Mouse (Mus musculus) kidney, embryonic 14.5 days (tissue): ENCODE results near the gene Ints4. TPM values are rescaled to one million over a fixed set of nuclear protein-coding genes. Genes with fewer than 3 reads are reported as not detected.

Source experiments
- ATAC-seq: fragments of 200-750 bp; cut with Nextera tagmentation; 2 replicates; pipeline ENCODE4 v1.8.0; 2017; ENCODE audit warnings: moderate number of reproducible peaks, mild to moderate bottlenecking, moderate TSS enrichment, moderate library complexity; ENCODE audit not compliant: low FRiP score, low TSS enrichment
- H3K27ac ChIP-seq: fragments of 300-500 bp; sonication (generic); 2 replicates; pipeline ENCODE4 v1.5.1; 2014; ENCODE audit warnings: low read depth, mild to moderate bottlenecking, low read length, moderate library complexity, mixed read lengths
- H3K27me3 ChIP-seq: fragments of 300-500 bp; sonication (generic); 2 replicates; pipeline ENCODE4 v1.6.1; 2014; ENCODE audit warnings: mild to moderate bottlenecking, low read length; ENCODE audit not compliant: control insufficient read depth, insufficient read depth
- H3K36me3 ChIP-seq: fragments of 300-500 bp; sonication (generic); 2 replicates; pipeline ENCODE4 v1.6.1; 2014; ENCODE audit warnings: low read length, mixed read lengths; ENCODE audit not compliant: control insufficient read depth, insufficient read depth
- H3K4me1 ChIP-seq: fragments of 300-500 bp; sonication (generic); 2 replicates; pipeline ENCODE4 v1.6.1; 2014; ENCODE audit warnings: low read length, mixed read lengths; ENCODE audit not compliant: control insufficient read depth, insufficient read depth
- H3K4me2 ChIP-seq: fragments of 300-500 bp; sonication (generic); replicated peaks from 2 replicates; pipeline ENCODE4 v1.6.1; 2014; ENCODE audit warnings: low read depth, mild to moderate bottlenecking, low read length
- H3K4me3 ChIP-seq: fragments of 300-500 bp; sonication (generic); 2 replicates; pipeline ENCODE4 v1.5.1; 2014; ENCODE audit warnings: mild to moderate bottlenecking, low read length
- H3K9ac ChIP-seq: fragments of 300-500 bp; sonication (generic); 2 replicates; pipeline ENCODE4 v1.6.1; 2014; ENCODE audit warnings: low read depth, mild to moderate bottlenecking, low read length, moderate library complexity
- H3K9me3 ChIP-seq: fragments of 300-500 bp; sonication (generic); 2 replicates; pipeline ENCODE4 v1.6.1; 2016; ENCODE audit warnings: low read length; ENCODE audit not compliant: control insufficient read depth
- WGBS: fragments of 180-500 bp; shearing (Covaris S2); extraction: QIAGEN DNeasy Blood & Tissue Kit; methylation state at CpG from one replicate; pipeline ENCODE4 v1.1.7; 2014; 5-methylcytosine and 5-hydroxymethylcytosine counted together
- polyA plus RNA-seq: library from polyadenylated mRNA; unstranded; fragments of >200 nt; fragmentation: Nextera tagmentation; extraction: Ambion mirVana; gene quantifications from 2 replicates; pipeline ENCODE4 v1.2.1, GENCODE M21; 2014

Gene Ints4
- polyA plus RNA-seq, 1 experiment from 2014 or later, result 61.5 TPM

GRCm38 (mm10) chr7:97453141-97453921, 27.4 kb upstream of the Ints4 start:
- peak overlapping the region; percentile 26; the same call in 1 of the 2 replicates for H3K27ac ChIP-seq
- H3K4me3 ChIP-seq, result peak overlapping the region; percentile 48
- no peaks in the 10 kb centered on the region for H3K27me3 ChIP-seq
- 2% methylated on average over 27 of the region's 27 CpGs for WGBS
- H3K4me1 ChIP-seq, result peaks cover 5% of the 10 kb centered on the region; the same call in 1 of the 2 replicates
- peak overlapping the region; percentile 90 for H3K4me2 ChIP-seq
- H3K9me3 ChIP-seq, result no peaks in the 10 kb centered on the region
- no peaks in the 10 kb centered on the region for H3K36me3 ChIP-seq
- peak overlapping the region; percentile 61 for H3K9ac ChIP-seq
- peak; percentile 74 for ATAC-seq

GRCm38 (mm10) chr7:97454795-97455194, 26.0 kb upstream of the Ints4 start:
- H3K27ac ChIP-seq, result no peak overlapping the region
- WGBS, result 91% methylated on average over 10 of the region's 10 CpGs
- H3K4me1 ChIP-seq, result peaks cover 5% of the 10 kb centered on the region; the same call in 1 of the 2 replicates
- no peak overlapping the region for H3K9ac ChIP-seq
- no peaks in the 10 kb centered on the region for H3K36me3 ChIP-seq
- ATAC-seq, result no peak
- H3K4me2 ChIP-seq, result no peak overlapping the region
- H3K27me3 ChIP-seq, result no peaks in the 10 kb centered on the region
- no peak overlapping the region for H3K4me3 ChIP-seq
- no peaks in the 10 kb centered on the region for H3K9me3 ChIP-seq

- 53% methylated on average over 3 of the region's 3 CpGs for WGBS
- H3K9ac ChIP-seq, result no peak overlapping the region
Observed at GRCm38 (mm10) chr7:97455577-97455976, 25.2 kb upstream of the Ints4 start.

GRCm38 (mm10) chr7:97473001-97473400, 7.8 kb upstream of the Ints4 start:
- no peak overlapping the region for H3K4me2 ChIP-seq
- H3K9me3 ChIP-seq, result no peaks in the 10 kb centered on the region
- H3K4me3 ChIP-seq, result no peak overlapping the region
- WGBS, result 86% methylated on average over 5 of the region's 5 CpGs
- ATAC-seq, result no peak
- no peak overlapping the region for H3K27ac ChIP-seq
- no peaks in the 10 kb centered on the region for H3K27me3 ChIP-seq
- H3K9ac ChIP-seq, result no peak overlapping the region
- no peaks in the 10 kb centered on the region for H3K36me3 ChIP-seq
- H3K4me1 ChIP-seq, result no peaks in the 10 kb centered on the region

More at GRCm38 (mm10) chr7:97455577-97455976, 25.2 kb upstream of the Ints4 start:
- peaks cover 5% of the 10 kb centered on the region; the same call in 1 of the 2 replicates for H3K4me1 ChIP-seq
- no peak overlapping the region for H3K27ac ChIP-seq
- no peaks in the 10 kb centered on the region for H3K27me3 ChIP-seq
- H3K4me3 ChIP-seq, result no peak overlapping the region
- no peaks in the 10 kb centered on the region for H3K36me3 ChIP-seq
- no peak for ATAC-seq
- H3K4me2 ChIP-seq, result no peak overlapping the region
- H3K9me3 ChIP-seq, result no peaks in the 10 kb centered on the region

GRCm38 (mm10) chr7:97479349-97479748, 1.4 kb upstream of the Ints4 start:
- no peak for ATAC-seq
- Histone ChIP-seq H3K4me3 (no peak overlapping the region), H3K27me3 (no peaks in the 10 kb centered on the region)

GRCm38 (mm10) chr7:97480290-97480689, 466 bp upstream of the Ints4 start:
- Histone ChIP-seq H3K27ac (no peak overlapping the region), H3K9ac (0 out of 2 replicates have a peak overlapping the region, but pooled peaks have one; percentile 2), H3K4me1 (peaks cover 9% of the 10 kb centered on the region), H3K9me3 (no peaks in the 10 kb centered on the region), H3K4me2 (peak overlapping the region; percentile 46), H3K27me3 (no peaks in the 10 kb centered on the region), H3K4me3 (peak overlapping the region; percentile 83), H3K36me3 (peaks cover 6% of the 10 kb centered on the region)
- no peak for ATAC-seq
- 26% methylated on average over 3 of the region's 3 CpGs for WGBS

More at GRCm38 (mm10) chr7:97479349-97479748, 1.4 kb upstream of the Ints4 start:
- 64% methylated on average over 3 of the region's 3 CpGs for WGBS
- Histone ChIP-seq H3K27ac (no peak overlapping the region), H3K9me3 (no peaks in the 10 kb centered on the region), H3K4me2 (no peak overlapping the region), H3K4me1 (peaks cover 9% of the 10 kb centered on the region), H3K36me3 (no peaks in the 10 kb centered on the region), H3K9ac (no peak overlapping the region)

GRCm38 (mm10) chr7:97483378-97483777, 2.6 kb downstream of the Ints4 start:
- Histone ChIP-seq H3K4me1 (peaks cover 9% of the 10 kb centered on the region), H3K4me3 (no peak overlapping the region), H3K4me2 (no peak overlapping the region), H3K9ac (no peak overlapping the region), H3K27me3 (no peaks in the 10 kb centered on the region), H3K9me3 (no peaks in the 10 kb centered on the region), H3K27ac (no peak overlapping the region), H3K36me3 (peaks cover 32% of the 10 kb centered on the region)
- no peak for ATAC-seq
- WGBS, result 91% methylated on average over 2 of the region's 2 CpGs

- Histone ChIP-seq H3K27ac (no peak overlapping the region), H3K27me3 (no peaks in the 10 kb centered on the region), H3K4me1 (no peaks in the 10 kb centered on the region), H3K4me3 (no peak overlapping the region), H3K36me3 (peaks cover 54% of the 10 kb centered on the region), H3K9ac (no peak overlapping the region), H3K9me3 (no peaks in the 10 kb centered on the region), H3K4me2 (no peak overlapping the region)
- no peak for ATAC-seq
- 58% methylated on average over 3 of the region's 3 CpGs for WGBS
Observed at GRCm38 (mm10) chr7:97491157-97491556, 10.4 kb downstream of the Ints4 start.

- Histone ChIP-seq H3K4me3 (no peak overlapping the region), H3K9ac (no peak overlapping the region), H3K9me3 (no peaks in the 10 kb centered on the region), H3K27ac (no peak overlapping the region), H3K27me3 (no peaks in the 10 kb centered on the region), H3K4me2 (no peak overlapping the region), H3K4me1 (no peaks in the 10 kb centered on the region), H3K36me3 (peaks cover 42% of the 10 kb centered on the region)
- 89% methylated on average over 4 of the region's 4 CpGs for WGBS
- no peak for ATAC-seq
Observed at GRCm38 (mm10) chr7:97492420-97492819, 11.7 kb downstream of the Ints4 start.
